Mouse (Mus musculus): ENCODE measurements at regions not wholly inside any gene's neighbourhood (a gene's known extent, or its start where the extent isn't known, plus 50 kb on each side); places are given as distances from the start of the nearest gene placed in this dataset.

GRCm38 (mm10) chr14:72779446-72779845 is 69.6 kb upstream of the Fndc3a start:
- TF ChIP-seq POLR2A (IDR thresholded peaks at IDR 0.05; ENCODE audit: borderline replicate concordance, extremely low read depth, low read depth, low read length) (no peak), CTCF (IDR thresholded peaks at IDR 0.05; ENCODE audit: insufficient read depth, low read length) (no peak)

Measured in lung, adult 2 months (tissue).